Mouse (Mus musculus) embryonic facial prominence, embryonic 14.5 days (tissue): ENCODE measurements around the gene Uox. TPM values are rescaled to one million over a fixed set of nuclear protein-coding genes. Genes with fewer than 3 reads are reported as not detected.
A peak's percentile ranks its signal among the peaks of the same experiment; 100 is the strongest.

ENCODE experiments used
- ATAC-seq: fragments of 200-750 bp; cut with Nextera tagmentation; 2 replicates; pipeline ENCODE4 v1.8.0; 2017; ENCODE audit warnings: low read depth, moderate number of reproducible peaks, moderate TSS enrichment
- DNase-seq: peaks from one replicate; pipeline ENCODE4 v3.0.0-alpha.2; 2015; ENCODE audit warnings: low spot score
- H3K27ac ChIP-seq: fragments of 300-500 bp; sonication (generic); replicated peaks from 2 replicates; pipeline ENCODE4 v1.5.1; 2014; ENCODE audit warnings: low read depth, mild to moderate bottlenecking, low read length, moderate library complexity
- H3K27me3 ChIP-seq: fragments of 300-500 bp; sonication (generic); replicated peaks from 2 replicates; pipeline ENCODE4 v1.6.1; 2014; ENCODE audit warnings: low read length; ENCODE audit not compliant: control insufficient read depth, insufficient read depth
- H3K36me3 ChIP-seq: fragments of 300-500 bp; sonication (generic); 2 replicates; pipeline ENCODE4 v1.6.1; 2014; ENCODE audit warnings: low read length, mixed read lengths; ENCODE audit not compliant: control insufficient read depth, insufficient read depth
- H3K4me1 ChIP-seq: fragments of 300-500 bp; sonication (generic); 2 replicates; pipeline ENCODE4 v1.6.1; 2014; ENCODE audit warnings: antibody characterized with exemption, low read length; ENCODE audit not compliant: control insufficient read depth, insufficient read depth
- H3K4me2 ChIP-seq: fragments of 300-500 bp; sonication (generic); 2 replicates; pipeline ENCODE4 v1.6.1; 2014; ENCODE audit warnings: low read depth, mild to moderate bottlenecking, low read length, moderate library complexity, mixed read lengths
- H3K4me3 ChIP-seq: fragments of 300-500 bp; sonication (generic); 2 replicates; pipeline ENCODE4 v1.5.1; 2014; ENCODE audit warnings: low read depth, mild to moderate bottlenecking, low read length
- H3K9ac ChIP-seq: fragments of 300-500 bp; sonication (generic); 2 replicates; pipeline ENCODE4 v1.6.1; 2014; ENCODE audit warnings: low read depth, mild to moderate bottlenecking, low read length, moderate library complexity, mixed read lengths
- H3K9me3 ChIP-seq: fragments of 300-500 bp; sonication (generic); 2 replicates; pipeline ENCODE4 v1.6.1; 2016; ENCODE audit warnings: low read length; ENCODE audit not compliant: control insufficient read depth
- WGBS: fragments of 180-500 bp; shearing (Covaris S2); extraction: QIAGEN DNeasy Blood & Tissue Kit; methylation state at CpG from one replicate; pipeline ENCODE4 v1.1.7; 2014; 5-methylcytosine and 5-hydroxymethylcytosine counted together
- polyA plus RNA-seq: library from polyadenylated mRNA; unstranded; fragments of >200 nt; fragmentation: Nextera tagmentation; extraction: Ambion mirVana; gene quantifications from 2 replicates; pipeline ENCODE4 v1.2.1, GENCODE M21; 2014

Gene Uox
- polyA plus RNA-seq, 1 experiment from 2014 or later: 0.85 TPM

DNA sequence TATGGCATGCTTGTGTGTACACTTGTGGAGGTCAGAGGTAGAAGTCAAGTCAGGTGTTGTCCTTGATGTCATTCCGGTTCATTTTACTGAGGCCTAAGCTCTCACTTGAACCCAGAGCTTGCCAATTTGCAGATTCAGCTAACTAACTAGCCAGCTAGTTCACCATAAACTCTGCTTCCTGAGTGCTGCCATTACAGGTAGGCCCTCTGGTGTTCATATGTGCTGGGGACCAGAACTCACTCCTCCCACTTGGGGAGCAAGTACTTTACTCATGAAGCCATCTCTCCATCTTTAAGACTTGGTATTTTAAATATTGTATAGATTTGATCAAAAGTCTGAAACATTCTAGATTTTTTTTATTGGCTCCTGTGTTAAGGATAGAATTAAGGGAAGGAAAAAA, 13.7 kb upstream of the Uox start:
- no peak overlapping the region for H3K4me2 ChIP-seq
- H3K36me3 ChIP-seq: no peaks in the 10 kb centered on the region
- no peaks in the 10 kb centered on the region for H3K9me3 ChIP-seq
- no peak overlapping the region for H3K9ac ChIP-seq
- ATAC-seq (no peak), DNase-seq (no peak)
- no peak overlapping the region for H3K4me3 ChIP-seq
- no peaks in the 10 kb centered on the region for H3K4me1 ChIP-seq
- no peaks in the 10 kb centered on the region for H3K27me3 ChIP-seq
- H3K27ac ChIP-seq: no peak overlapping the region
- WGBS: 65% methylated on average over 1 of the region's 1 CpGs

GRCm38 (mm10) chr3:146557507-146557906, 12.7 kb upstream of the Uox start:
- no peak overlapping the region for H3K4me2 ChIP-seq
- H3K9ac ChIP-seq: no peak overlapping the region
- DNase-seq (no peak), ATAC-seq (no peak)
- H3K36me3 ChIP-seq: no peaks in the 10 kb centered on the region
- no peak overlapping the region for H3K4me3 ChIP-seq
- no peaks in the 10 kb centered on the region for H3K27me3 ChIP-seq
- 77% methylated on average over 6 of the region's 6 CpGs for WGBS
- H3K4me1 ChIP-seq: no peaks in the 10 kb centered on the region
- no peak overlapping the region for H3K27ac ChIP-seq
- H3K9me3 ChIP-seq: no peaks in the 10 kb centered on the region

- H3K36me3 ChIP-seq: no peaks in the 10 kb centered on the region
- 91% methylated on average over 7 of the region's 7 CpGs for WGBS
- H3K9me3 ChIP-seq: no peaks in the 10 kb centered on the region
- ATAC-seq (no peak), DNase-seq (no peak)
- H3K4me1 ChIP-seq: 0 out of 2 replicates have a peak, but pooled peaks cover 4% of the 10 kb centered on the region
- H3K9ac ChIP-seq: no peak overlapping the region
- no peak overlapping the region for H3K4me3 ChIP-seq
- H3K27ac ChIP-seq: no peak overlapping the region
- H3K27me3 ChIP-seq: no peaks in the 10 kb centered on the region
- H3K4me2 ChIP-seq: no peak overlapping the region
Measured at GRCm38 (mm10) chr3:146562936-146563335, 7.3 kb upstream of the Uox start.

GRCm38 (mm10) chr3:146564268-146565064, 5.8 kb upstream of the Uox start:
- 0 out of 2 replicates have a peak, but pooled peaks cover 4% of the 10 kb centered on the region for H3K4me1 ChIP-seq
- H3K27ac ChIP-seq: no peak overlapping the region
- H3K27me3 ChIP-seq: no peaks in the 10 kb centered on the region
- ATAC-seq: no peak
- no peaks in the 10 kb centered on the region for H3K9me3 ChIP-seq
- no peak overlapping the region for H3K9ac ChIP-seq
- no peak overlapping the region for H3K4me3 ChIP-seq
- no peaks in the 10 kb centered on the region for H3K36me3 ChIP-seq
- H3K4me2 ChIP-seq: no peak overlapping the region
- peak; percentile 83 for DNase-seq
- WGBS: 24% methylated on average over 14 of the region's 14 CpGs

DNA sequence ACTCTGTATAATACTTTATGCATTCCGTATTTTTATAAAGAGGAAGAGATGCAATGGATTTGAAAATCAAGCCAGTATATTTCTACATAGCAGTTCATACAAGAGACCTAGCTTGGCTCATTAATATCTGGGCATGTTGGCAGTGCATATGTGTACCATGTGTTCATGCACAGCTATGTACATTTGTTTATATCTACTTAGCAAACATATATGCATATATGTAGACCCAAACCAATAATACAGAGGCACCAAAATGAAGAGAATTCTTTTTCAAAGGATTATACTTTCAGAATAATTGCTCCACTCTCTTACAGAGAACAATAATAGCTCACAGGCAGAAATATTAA, 5.2 kb upstream of the Uox start:
- H3K36me3 ChIP-seq: no peaks in the 10 kb centered on the region
- H3K27ac ChIP-seq: no peak overlapping the region
- H3K4me1 ChIP-seq: 0 out of 2 replicates have a peak, but pooled peaks cover 4% of the 10 kb centered on the region
- H3K4me2 ChIP-seq: no peak overlapping the region
- no peak overlapping the region for H3K4me3 ChIP-seq
- 86% methylated on average over 1 of the region's 1 CpGs for WGBS
- no peaks in the 10 kb centered on the region for H3K27me3 ChIP-seq
- no peaks in the 10 kb centered on the region for H3K9me3 ChIP-seq
- H3K9ac ChIP-seq: no peak overlapping the region
- ATAC-seq: no peak
- no peak for DNase-seq

GRCm38 (mm10) chr3:146567366-146567765, 2.9 kb upstream of the Uox start:
- 53% methylated on average over 7 of the region's 7 CpGs for WGBS
- no peak for DNase-seq
- H3K4me2 ChIP-seq: no peak overlapping the region
- no peaks in the 10 kb centered on the region for H3K9me3 ChIP-seq
- H3K9ac ChIP-seq: no peak overlapping the region
- H3K36me3 ChIP-seq: no peaks in the 10 kb centered on the region
- ATAC-seq: no peak
- no peak overlapping the region for H3K27ac ChIP-seq
- H3K4me3 ChIP-seq: no peak overlapping the region
- 0 out of 2 replicates have a peak, but pooled peaks cover 4% of the 10 kb centered on the region for H3K4me1 ChIP-seq
- H3K27me3 ChIP-seq: no peaks in the 10 kb centered on the region

- H3K27me3 ChIP-seq: no peaks in the 10 kb centered on the region
- 0 out of 2 replicates have a peak, but pooled peaks cover 4% of the 10 kb centered on the region for H3K4me1 ChIP-seq
- DNase-seq: no peak
- H3K9ac ChIP-seq: no peak overlapping the region
- no peaks in the 10 kb centered on the region for H3K36me3 ChIP-seq
- no peak overlapping the region for H3K27ac ChIP-seq
- H3K4me3 ChIP-seq: no peak overlapping the region
- H3K4me2 ChIP-seq: no peak overlapping the region
- ATAC-seq: no peak
- H3K9me3 ChIP-seq: no peaks in the 10 kb centered on the region
- 59% methylated on average over 9 of the region's 9 CpGs for WGBS
Measured at GRCm38 (mm10) chr3:146567884-146568530, 2.2 kb upstream of the Uox start.

GRCm38 (mm10) chr3:146569594-146569993, 632 bp upstream of the Uox start:
- Histone ChIP-seq H3K4me2 (no peak overlapping the region), H3K9me3 (no peaks in the 10 kb centered on the region), H3K9ac (no peak overlapping the region), H3K4me3 (no peak overlapping the region), H3K36me3 (no peaks in the 10 kb centered on the region), H3K27me3 (no peaks in the 10 kb centered on the region), H3K27ac (no peak overlapping the region), H3K4me1 (0 out of 2 replicates have a peak, but pooled peaks cover 2% of the 10 kb centered on the region)
- ATAC-seq (no peak), DNase-seq (no peak)
- 86% methylated on average over 3 of the region's 3 CpGs for WGBS
